Mouse (Mus musculus): ENCODE data around the gene Olfr1346.
"Not testable (repeated sequence)": the region's sequence is repeated elsewhere in the genome, so short reads cannot be mapped to it uniquely, and the experiment has no call there.

Gene Olfr1346

DNA sequence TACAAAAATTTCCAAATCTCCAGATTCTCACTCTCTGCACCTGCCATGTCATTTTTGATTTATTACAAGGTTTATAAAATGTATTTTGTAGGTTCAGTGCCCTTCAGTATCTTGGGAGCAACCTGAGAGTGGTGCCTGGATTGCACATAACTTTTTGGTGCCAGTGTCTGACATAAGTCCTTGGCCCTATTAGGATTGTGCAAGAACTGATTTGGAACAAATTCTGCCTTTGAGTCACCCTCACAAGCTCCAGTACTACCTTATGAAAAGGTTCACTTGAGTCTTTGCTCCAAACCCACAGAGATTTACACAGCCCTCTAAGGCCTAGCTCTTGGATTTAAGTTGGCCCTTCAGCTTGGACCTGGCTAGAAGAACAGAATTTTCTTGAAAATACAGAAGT, at the start of gene Olfr1346:
TSS of gene Olfr1346 (plus strand) at position 151 of the 400 bp plus-strand sequence.
- DNase-seq (ENCODE audit: low spot score), result no peak

DNA sequence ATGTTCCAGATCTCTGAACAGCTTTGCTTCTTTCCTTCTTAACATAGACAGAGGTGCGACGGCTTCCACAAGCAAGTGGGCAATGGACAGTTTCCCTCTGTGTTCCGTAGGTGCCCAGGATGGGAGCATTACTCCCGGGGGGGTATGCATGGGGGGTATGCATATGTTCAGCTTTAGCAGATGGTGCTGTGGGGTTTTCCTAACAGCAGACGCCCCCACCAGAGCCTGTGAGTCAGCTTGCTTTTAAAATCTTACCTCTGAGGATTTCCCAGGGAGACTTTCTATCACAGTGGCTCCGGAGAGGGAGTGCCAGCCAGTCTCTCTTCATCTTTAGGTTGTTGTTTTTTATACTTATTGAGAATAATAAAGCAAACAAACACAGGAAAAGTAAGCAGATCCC, 47.0 kb upstream of the Olfr1346 start:
- DNase-seq (ENCODE audit: low spot score), result no peak

DNA sequence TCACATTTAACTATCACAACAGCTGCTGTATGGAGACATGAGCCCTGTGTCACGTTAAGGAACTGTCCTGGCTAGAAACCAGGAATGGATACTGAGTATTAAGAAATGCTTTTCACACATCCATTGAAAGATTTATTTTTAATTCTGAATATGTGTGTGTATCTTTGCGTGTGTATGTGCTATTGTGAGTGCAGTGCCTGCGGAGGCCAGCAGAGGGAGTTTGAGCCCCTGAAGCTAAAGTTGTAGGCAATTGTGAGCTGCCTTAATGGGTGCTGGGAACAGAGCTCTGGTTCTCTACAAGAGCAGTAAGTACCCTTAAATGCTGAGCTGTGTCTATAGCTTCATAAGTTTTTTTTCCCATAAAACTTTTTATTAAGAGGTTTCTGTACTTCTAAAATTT, 37.5 kb upstream of the Olfr1346 start:
- no peak for DNase-seq (ENCODE audit: low spot score)

DNA sequence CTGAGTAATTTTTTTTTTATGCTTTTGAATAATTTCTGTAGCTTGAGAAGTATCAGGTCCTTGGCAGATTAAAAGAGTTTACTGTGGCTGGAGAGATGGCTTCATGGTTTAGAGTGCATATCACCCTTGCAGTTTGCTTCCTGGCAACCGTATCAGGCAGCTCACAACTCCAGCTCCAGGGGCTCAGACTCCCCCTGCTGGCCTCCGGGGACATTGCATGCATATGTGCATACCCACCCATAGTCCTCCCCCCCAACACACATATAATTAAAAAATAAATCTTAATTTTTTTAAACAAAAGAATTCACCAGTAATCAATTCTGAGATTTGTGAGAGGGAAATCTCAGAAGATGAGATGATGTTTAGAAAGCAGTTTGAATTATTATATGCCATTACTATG, 36.6 kb upstream of the Olfr1346 start:
- DNase-seq (ENCODE audit: low spot score), result peak; percentile 25

DNA sequence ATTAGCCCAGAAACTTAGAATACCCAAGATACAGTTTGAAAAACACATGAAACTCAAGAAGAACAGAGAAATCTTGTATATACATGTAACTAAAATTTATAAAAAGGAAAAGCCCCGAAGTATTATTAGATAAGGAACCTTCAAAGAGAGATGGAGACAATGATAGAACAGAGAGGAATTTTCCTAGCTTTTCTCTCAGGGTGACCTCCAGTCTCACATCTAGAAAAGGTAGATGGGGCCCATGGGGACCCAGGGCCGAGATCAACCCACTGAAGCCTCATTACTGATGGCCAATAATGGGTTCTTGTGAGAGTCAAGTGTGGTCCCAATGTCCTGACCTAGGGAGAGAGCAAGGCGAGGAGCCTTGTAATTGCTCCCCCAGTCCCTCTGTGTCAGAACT, 28.5 kb upstream of the Olfr1346 start, which contains the start of gene Olfr1344:
TSS of gene Olfr1344 (plus strand) at position 301 of the 400 bp plus-strand sequence.
- no peak for DNase-seq (ENCODE audit: low spot score)

DNA sequence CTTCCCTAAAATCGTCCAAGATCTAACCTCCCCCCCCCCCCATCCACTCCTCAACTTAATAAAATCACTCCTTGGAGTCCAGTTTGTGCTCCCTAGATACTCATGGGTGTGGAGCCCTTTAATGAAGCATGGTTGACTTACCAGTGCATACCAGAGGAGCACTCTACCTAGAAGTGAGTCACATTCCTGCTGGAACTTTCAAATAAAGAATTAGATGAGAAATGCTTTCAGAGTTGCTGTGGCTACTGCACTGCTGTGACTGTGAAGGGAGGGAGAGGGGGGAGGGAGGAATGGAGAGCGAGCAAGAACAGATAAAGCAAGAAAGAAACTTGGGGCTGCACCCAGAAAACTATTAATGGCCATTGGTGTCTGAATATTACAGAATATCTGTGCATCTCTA, 25.7 kb upstream of the Olfr1346 start:
- no peak for DNase-seq (ENCODE audit: low spot score)

DNA sequence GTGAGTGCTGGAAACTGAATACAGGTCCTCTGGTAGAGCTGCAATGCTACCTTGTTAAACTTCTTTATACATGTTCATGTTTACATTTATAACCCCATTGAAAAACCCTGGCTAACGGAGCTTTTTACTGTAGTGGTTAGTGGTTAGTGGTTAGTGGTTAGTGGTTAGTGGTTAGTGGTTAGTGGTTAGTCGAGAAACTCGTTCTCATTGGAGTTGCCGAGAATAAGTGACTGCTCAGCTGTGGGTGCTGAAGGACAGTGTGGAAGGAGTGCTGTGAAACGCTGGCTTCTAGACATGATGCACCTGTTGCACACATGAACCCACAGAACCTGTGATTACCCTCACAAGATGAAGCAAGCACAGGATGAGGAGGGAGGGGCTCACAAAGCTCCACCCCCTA, 19.1 kb upstream of the Olfr1346 start:
- DNase-seq (ENCODE audit: low spot score), result no peak

DNA sequence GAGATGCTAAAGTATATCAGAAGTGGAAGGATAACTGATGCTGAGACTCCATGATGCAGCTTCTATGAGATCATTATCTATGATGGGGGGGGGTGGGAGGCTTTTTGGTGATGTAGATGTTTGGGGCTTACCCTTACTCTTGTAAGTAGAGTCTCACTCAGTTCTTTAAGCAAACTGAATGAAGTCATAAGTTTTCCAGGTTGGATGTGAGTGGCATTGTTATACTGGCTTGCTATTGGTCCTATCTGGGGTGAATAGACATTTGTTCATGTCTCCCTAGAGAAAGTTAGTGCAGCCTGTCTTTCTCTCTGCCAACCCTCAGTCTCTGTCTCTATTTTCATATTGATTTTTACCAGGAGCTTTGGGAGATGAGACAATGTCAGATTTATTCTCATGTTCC, 11.0 kb upstream of the Olfr1346 start, which contains the start of gene Olfr1336:
TSS of gene Olfr1336 (plus strand) at position 301 of the 400 bp plus-strand sequence.
- DNase-seq (ENCODE audit: low spot score), result no peak

DNA sequence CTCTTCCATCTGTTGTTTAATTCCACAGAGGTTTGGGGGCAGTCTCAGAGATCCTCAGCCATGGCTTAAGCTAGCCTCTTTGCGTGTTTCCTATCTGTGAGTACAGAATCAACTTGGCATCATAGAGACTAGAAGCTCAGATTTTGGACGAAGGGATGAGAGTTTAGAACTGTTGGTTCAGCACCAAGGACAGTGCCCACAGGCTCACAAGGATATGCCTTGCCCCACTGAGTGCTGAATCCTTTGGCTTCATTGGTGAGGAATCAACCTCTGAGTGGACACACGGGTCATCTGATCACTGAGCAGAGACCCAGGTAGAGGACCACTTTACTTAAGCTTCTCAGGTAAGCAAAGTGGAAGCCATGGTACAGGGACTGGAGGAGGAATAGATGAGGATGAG, 10.5 kb upstream of the Olfr1346 start:
- DNase-seq (ENCODE audit: low spot score), result no peak

DNA sequence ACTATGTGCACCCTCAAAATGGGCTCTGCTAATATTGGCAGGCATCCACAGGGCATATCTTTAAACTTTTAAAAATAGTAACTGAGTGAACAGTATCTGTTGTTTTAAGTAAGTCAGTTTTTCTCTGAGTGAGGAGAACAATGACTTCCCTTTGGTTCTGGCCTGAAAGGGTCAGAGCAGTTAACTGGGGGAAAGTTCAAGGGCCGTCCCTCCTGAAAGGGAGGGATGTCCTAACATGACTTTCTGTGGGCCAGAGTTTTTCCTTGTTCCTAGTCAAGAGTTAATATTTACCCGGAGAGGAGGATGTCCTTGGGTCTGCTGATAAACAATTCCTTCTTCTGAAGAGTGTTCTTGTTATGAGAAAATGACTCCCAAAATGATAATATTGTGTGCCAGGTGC, 10.7 kb downstream of the Olfr1346 start:
- not testable (repeated sequence) for DNase-seq (ENCODE audit: low spot score)

DNA sequence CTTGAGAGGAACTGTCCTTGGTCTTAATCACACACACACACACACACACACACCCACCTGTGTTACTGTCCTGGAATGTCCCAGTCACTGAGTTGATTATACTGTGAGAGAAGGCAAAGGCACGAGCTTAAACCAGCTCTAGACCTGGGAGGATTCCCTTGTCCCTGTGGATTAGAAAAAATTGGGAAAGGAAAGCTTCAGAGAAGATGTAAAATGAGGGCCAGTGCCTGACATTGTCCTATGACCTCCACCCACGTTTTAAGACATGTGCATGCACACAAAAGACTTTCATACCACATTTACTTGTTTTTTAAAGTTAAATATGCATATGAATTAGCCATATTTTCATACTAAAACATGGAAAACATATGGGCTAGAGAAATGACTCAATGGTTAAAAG, 19.9 kb downstream of the Olfr1346 start, which contains the start of gene Olfr5:
TSS of gene Olfr5 (minus strand) at position 101 of the 400 bp plus-strand sequence.
- DNase-seq (ENCODE audit: low spot score), result no peak

DNA sequence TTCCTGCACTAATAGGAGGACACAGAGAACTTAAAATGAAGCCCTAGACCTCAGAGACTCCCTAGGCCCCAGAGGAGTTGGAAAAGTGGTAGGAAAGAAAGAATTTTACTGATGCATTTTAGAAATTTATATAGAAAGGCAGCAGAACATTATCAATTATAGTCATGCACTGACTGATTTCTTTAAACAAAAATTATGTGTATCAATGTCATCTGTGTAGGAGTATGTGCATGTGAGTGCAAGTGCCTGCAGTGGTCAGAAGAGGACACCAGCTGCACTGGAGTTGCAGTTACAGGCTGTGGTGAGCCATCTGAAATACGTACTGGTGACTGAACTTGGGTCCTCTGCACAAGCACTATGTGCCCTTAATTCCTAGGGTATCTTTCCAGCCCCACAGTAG, 32.8 kb downstream of the Olfr1346 start, which contains the start of gene Olfr1347:
TSS of gene Olfr1347 (minus strand) at position 101 of the 400 bp plus-strand sequence.
- DNase-seq (ENCODE audit: low spot score), result no peak

DNA sequence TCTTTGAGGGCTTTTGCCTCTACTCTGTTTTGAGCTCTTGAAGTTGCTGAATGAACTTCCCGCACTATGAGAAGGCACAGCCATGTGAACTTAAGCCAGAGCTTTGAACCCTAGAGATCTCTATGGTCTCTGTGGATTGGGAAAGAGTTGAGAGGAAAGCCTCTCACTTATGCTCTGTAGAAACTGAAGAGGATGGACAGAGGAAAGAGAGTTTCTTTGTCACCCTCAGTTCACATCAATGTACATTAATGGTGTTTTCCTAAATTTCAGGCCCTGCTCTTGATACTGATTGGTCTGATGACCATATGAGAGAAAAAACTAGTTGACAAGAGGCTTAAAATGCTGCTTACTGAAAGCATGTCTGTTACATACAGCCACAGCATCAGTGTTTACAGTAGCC, 41.7 kb downstream of the Olfr1346 start, which contains the start of gene Olfr1348:
TSS of gene Olfr1348 (minus strand) at position 101 of the 400 bp plus-strand sequence.
- DNase-seq (ENCODE audit: low spot score), result no peak

DNA sequence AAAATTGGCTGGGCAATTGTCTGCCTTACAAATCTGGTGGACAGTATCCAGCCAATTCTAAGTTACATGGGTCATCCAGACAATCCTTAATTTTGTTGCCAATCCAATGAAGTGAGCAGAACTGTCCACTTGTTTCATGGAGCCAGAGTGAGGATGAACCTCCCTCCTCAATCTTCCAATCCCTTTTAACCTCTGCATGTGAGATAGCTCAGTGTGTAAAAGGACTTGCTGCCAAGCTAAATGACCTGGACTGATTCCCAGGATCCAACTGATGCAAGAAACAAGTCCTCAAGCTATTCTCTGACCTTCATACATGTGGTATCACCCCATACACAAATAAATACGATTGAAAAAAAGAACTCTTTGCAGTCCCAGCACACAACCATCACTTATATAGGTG, 54.8 kb downstream of the Olfr1346 start:
- no peak for DNase-seq (ENCODE audit: low spot score)

DNA sequence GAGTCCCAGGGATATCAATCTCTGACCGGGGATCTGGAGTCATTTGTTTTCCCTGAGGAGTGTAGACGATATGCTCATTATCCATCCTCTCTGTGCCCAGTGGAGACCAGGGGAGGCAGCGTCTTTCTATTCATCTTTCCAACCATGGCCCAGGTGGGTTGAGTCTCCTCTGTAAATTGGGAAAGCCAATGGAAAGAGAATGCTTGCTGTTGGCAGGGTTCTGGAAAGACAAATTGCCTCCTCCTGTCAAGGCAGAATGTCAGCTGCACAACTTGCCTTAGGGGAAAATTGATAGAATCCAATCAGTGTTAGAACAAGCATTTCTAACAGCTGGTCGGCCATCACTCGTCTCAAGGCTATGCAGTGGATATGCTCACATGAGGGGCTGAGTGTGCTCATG, 55.9 kb downstream of the Olfr1346 start, which contains the start of gene Olfr1349:
TSS of gene Olfr1349 (minus strand) at position 101 of the 400 bp plus-strand sequence.
- DNase-seq (ENCODE audit: low spot score), result no peak

DNA sequence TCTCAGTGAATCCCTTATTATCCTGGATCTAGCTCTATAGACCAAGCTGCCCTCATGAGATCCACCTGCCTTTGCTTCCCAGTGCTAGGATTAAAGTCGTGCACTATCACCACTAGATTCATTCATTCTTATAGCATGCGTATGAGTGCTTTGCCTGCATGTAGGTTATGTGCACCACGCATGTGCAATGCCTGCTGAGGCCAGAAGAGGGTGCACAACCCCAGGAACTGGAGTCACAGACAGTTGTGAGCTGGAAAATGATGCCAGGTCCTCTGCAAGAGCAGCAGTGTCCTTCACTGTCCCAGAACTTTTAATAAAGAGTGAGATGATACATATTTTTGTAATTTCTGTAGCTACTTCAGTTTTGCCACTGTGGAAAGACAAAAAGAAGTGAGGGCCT, 58.1 kb downstream of the Olfr1346 start:
- DNase-seq (ENCODE audit: low spot score), result no peak

DNA sequence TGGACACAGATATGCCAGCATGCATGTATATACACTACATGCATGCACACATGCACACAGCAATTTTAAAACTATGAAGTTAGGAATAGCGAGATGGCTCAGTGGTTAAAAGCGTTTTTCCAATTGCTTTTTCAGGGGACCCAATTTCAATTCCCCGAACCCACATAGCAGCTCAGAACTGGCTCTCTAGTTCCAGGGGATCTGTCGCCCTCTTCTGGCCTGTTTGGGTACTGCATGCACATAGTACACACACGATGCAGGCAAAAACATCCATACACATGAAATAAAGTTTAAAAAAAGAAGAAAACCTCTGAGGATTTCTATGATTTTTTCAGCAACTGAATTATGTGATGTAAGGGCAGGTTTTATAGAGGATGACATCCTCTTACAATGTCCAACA, 59.2 kb downstream of the Olfr1346 start:
- DNase-seq (ENCODE audit: low spot score), result no peak

Data from T-cell, adult 2 months (primary cell).